Mouse (Mus musculus) E14TG2a.4 (cell line): ENCODE measurements around the gene Daxx.

Experiments used
- CTCF ChIP-seq: conservative IDR thresholded peaks from 2 replicates; pipeline ENCODE4 v1.5.1; 2014; ENCODE audit warnings: low read length
- POU5F1 ChIP-seq: IDR thresholded peaks from 2 replicates; pipeline ENCODE4 v1.6.1; 2014; ENCODE audit warnings: low read length, borderline replicate concordance

GRCm38 (mm10) chr17:33891357-33891756, 17.9 kb upstream of the Daxx start:
- no peak for TF ChIP-seq CTCF
- no peak for TF ChIP-seq POU5F1
